Mouse (Mus musculus): Measurements from ENCODE around the gene Tdrd3.

Gene Tdrd3

GRCm38 (mm10) chr14:87415808-87416721 is at the start of gene Tdrd3:
Gene Tdrd3, plus strand, starts transcription at chr14:87416639.
- DNase-seq, result peak; percentile 88 to 89

DNA sequence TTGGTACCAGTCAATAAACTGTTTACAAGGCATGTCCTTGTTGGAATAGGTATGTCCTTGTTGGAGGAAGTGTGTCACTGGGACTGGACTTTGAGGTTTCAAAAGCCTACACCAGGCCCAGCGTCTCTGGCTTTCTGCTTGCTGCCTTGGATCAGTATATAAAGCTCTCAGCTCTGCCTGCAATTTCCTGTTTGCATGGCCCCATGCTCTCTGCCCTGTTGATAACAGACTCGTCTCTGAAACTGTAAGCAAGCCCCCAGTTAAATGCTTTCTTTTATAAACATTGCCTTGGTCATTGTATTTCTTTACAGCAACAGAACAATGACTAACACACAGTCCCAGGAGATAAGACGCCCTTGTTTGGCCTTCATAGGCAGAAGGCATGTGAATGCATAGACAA is 49.3 kb upstream of the Tdrd3 start:
- DNase-seq, result no peak

- DNase-seq, result no peak
These were observed 33.4 kb upstream of the Tdrd3 start for GRCm38 (mm10) chr14:87383041-87383440.

DNA sequence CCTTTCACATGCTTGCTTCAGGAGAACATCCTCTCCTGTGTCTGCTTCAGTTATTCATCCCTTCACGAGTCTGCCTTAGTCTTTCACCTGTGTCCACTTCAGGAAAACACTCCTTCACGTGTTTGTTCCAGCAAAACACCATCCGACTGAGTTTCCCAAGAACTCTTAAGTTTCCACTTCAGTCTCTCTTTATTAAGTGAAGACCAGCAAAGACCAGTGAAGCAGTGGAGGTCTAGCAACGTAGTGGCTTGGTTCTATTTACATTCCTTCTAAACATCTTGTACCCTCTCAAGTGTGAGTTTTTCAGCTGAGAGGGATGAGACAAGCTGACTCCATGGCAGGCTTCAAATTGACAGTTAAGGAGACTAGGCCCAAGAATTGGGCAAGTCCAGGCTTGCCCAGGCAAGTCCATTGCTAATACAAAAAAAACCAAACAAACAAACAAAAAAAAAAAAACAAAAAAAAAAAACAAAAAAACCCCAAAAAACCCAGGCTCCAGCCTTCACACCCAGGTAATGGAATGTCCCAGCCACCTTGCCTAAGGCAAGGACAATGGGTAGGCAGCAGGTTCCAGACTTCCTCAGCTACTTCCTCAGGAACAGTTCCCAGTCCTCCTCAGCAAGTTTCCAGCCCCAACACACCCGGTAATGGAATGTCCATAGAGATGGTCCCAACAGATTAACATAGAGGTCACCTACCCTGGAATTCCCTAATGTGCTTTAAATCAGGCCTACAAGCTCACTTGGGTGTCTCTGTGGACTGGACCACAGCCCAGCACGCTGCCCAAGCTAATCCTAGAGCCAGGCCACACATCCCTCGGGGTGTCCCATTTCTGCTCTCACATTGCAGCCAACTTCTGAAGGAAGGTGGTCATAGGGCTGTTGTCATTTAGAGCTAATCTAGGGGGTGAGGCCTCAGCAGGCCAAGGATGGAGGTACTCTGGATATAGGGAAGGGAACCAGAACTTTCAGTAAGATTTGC is 31.9 kb upstream of the Tdrd3 start:
- DNase-seq, result no peak

- no peak for DNase-seq
These were observed 23.3 kb upstream of the Tdrd3 start for GRCm38 (mm10) chr14:87393096-87393495.

DNA sequence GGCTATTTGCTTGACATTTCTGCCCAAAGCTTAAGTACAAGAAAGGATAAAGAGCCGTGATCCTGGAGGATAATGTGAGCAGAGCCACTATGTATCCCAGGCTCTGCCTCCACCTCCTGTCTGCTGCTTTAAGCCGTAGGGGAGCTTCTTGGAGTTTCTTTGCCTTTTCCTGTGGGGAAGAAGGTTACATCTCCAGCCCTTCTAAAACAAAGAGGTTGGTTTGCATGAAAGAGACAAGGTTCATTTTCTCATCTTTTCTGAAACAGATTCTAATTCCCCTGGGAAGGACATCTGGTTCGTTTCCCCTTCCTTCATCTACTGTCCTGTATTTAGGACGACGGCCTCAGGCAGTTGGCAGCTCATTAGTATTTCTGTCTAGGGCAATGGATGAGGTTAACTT is 19.8 kb upstream of the Tdrd3 start:
- no peak for DNase-seq

GRCm38 (mm10) chr14:87415486-87415807 is 992 bp upstream of the Tdrd3 start:
- DNase-seq, result no peak

DNA sequence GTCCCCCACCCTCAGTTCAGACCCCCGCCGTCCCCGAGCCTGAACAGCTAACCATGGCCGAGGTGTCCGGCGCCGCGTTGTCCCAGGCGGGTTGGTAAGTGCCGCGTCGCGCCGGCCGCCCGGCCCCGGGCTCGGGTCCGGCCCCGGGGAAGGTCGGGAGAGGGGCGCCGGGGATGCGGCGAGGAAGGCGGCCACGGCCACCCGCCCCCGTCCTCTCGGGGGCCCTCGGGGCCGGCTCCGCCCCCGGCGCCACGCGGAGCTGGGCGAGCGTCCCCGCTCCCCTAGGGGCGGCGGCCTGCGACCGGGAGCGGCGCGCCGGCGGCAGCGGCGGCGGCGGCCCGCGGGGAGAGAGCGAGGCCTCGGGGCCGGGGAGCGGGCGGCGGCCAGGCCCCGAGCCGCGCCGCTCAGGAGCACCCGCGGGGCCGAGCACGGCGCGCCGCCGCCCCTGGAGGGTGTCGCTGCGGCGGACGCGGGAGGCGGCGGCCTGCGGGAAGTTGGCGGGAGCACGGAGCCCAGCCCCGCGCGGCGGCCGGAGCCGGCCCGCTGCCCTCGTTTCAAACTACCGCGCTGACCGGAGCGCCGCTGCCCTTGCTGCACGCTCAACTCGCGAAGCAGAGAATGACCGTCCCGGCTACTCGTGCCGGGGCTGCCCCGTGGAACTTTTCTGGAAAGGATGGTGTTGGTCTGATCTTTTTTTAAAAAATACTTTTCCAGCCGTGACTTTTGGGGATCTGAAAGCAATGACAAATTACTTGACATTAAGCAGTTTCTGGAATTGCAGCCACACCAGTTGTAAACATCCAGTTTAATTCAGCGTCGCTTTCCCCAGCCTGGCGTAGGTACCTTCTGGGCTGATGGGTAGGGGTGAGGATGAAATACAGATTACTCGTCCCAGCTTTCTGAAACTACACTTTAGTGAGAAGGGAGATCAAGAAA is 584 bp downstream of the Tdrd3 start:
- peak; percentile 17 to 29 for DNase-seq

DNA sequence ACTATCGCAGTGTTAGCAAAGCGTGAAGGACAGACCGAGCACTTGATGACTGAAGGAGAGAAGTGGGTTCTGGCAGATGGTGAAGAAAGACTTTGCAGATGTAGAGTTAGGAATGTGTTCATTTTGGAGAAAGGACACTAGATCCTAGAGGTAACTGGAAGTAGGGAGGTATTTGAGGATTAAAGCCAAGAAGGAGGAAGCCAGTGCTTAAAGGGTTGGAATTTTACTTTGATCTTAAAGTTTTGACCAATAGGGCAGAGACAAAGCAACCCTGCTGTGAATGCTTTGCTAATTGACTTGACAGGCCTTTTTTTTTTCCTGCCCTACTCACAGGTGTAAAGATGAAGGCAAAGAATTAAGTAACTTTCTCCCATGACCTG is 1.2 kb downstream of the Tdrd3 start:
- DNase-seq, result no peak

DNA sequence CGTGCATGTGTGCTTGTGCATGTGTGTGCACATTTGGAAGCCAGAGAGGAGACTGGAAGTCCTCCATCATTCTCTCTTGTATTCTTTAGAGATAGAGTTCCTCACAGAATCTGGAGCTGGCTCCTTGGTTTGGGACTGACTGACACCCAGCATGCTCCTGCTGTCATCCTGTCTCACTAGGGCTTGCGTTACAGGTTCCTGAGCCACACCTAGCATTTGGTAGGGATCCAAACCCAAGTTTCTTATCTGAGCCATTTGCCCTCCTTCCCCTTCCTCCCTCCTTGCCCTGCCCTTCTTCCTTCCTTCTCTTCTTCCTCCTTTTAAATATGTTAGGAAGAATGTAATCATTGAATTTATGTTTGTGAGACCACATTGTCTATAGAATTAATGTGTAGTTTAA is 3.3 kb downstream of the Tdrd3 start:
- no peak for DNase-seq

DNA sequence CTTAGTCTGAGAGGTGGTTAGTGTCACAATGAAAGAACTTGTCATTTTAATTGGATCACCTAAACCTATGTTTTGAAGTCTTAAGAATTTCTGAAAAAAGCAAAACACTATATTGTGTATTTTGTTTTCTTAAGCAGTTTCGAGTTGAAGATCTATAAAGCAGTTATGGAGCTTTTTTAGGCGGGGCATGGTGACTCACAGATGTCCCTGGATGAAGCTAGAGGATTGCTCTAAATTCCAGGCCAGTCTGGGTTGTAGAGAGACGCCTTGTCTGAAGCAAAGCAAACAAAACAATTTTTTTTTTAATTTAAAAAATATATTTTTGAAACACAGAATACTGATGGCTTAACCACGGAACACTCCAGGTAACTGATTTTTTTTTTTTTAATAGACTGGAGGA is 4.1 kb downstream of the Tdrd3 start:
- no peak for DNase-seq

- no peak for DNase-seq
These were observed 6.0 kb downstream of the Tdrd3 start for GRCm38 (mm10) chr14:87422432-87422831.

DNA sequence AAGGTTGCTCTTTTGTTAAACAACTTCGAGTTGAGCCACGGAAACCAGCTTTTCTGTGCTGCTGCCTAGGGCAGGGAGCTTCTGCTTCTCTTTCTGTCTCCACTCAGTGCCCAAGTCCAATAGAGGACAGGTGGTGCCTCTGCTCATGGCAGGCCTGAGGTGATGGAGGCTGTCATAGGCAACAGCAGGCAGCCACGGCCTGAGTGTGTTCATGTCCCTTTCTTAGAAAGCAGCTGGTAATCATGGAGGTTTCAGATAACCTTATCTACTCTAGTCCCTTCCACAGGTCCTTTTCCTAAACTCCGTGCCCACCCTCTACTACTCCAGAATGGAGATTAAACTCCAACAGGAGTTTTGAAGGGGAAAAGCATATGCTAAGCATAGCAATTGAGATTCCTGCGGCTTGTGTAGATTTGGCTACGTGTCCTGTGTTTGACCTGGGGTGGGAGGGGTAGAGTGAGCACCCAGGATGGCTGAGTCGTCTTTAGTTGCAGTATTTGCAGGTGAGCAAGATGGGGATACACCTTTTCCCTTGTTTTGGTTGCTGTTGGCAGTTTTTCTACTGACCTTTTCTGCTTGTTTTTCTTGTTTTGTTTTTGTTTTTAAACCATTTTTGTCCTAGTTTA is 10.0 kb downstream of the Tdrd3 start:
- no peak for DNase-seq

- DNase-seq, result no peak
These were observed 10.6 kb downstream of the Tdrd3 start for GRCm38 (mm10) chr14:87427032-87427431.

DNA sequence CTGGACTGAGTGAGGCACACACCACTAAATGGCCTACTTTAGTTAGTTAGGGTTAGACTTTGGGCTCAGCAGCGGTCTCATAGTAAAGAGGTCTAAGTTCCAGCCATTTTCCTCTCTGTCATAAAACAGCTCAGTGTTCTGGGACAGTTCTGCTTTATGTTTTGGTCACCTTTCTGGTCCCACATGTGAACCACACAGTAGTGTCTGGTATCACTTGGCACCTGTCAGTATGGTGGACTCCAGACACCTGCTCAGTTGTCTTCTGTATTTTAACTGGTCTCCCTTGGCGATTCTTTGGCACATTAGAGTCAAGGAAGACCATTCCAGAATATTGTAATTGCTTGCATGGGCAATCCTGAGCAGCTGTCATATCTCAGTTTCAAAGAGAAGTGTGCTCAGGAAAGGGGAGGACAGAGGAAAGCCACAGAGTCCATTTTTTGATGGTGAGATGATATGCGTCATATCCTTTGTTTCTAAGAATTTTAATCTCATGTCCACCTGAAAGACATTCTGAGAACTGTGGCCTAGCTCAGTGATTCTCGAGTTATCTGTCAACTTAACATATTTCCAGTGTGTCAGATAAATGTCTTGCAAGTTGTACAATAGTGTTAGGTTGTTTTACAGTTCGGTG is 11.3 kb downstream of the Tdrd3 start:
- no peak for DNase-seq

GRCm38 (mm10) chr14:87433390-87433915 is 17.0 kb downstream of the Tdrd3 start:
- DNase-seq, result no peak

DNA sequence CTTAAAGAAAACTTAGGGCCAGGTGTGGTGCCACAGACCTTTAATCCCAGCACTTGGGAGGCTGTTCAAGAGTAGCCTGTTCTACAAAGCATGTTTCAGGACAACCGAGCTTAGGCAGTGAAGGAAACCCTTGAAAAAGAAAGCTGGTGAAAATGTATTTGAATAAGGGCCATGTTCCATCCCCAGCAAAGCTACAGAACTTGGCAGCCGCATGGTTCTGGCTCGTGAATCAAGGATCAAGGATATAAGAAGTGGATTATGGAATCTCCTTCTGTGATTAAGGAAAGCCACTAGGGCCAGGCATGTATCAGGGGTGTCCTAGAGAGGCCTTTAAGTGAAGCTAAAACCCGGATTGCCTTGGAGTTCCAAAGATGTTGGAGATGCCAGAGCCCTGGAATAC is 18.9 kb downstream of the Tdrd3 start:
- DNase-seq, result no peak

DNA sequence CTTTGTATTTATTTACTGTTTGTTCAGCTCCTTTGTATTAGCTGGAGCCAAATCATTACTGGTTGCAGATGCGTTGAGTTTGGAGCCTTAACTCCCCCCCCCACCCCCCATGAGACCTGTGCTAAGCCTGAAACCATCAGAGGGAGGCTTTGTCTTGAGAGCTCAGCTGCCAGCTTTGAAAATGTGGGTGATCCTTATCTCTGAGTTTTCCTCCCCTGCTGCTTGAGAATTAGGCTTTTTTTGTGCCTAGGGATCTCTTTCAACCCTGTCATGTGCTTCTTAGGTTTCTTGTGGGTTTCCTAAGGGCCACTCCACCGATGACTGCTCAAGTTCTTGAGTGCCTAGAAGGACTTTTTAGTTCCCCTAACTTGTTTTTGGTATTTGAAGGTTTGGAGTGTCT is 23.3 kb downstream of the Tdrd3 start:
- no peak for DNase-seq

GRCm38 (mm10) chr14:87446331-87446913 is 30.0 kb downstream of the Tdrd3 start:
- no peak for DNase-seq

GRCm38 (mm10) chr14:87451645-87452443 is 35.4 kb downstream of the Tdrd3 start:
- peak in 1 of 2 experiments; percentile 14 for DNase-seq
